Mouse (Mus musculus) liver, embryonic 13.5 days (tissue): ENCODE measurements around the gene Cfi. TPM values are rescaled to one million over a fixed set of nuclear protein-coding genes. Genes with fewer than 3 reads are reported as not detected.

Experiments
- ATAC-seq: fragments of 200-750 bp; cut with Nextera tagmentation; 2 replicates; pipeline ENCODE4 v1.8.0; 2017; ENCODE audit warnings: low read depth, mild to moderate bottlenecking, moderate number of reproducible peaks, moderate library complexity
- DNase-seq: peaks from one replicate; pipeline ENCODE4 v3.0.0; 2022
- H3K27ac ChIP-seq: fragments of 300-500 bp; sonication (generic); 2 replicates; pipeline ENCODE4 v1.5.1; 2015; ENCODE audit warnings: moderate library complexity, mild to moderate bottlenecking, inconsistent platforms
- H3K27me3 ChIP-seq: fragments of 300-500 bp; sonication (generic); 2 replicates; pipeline ENCODE4 v1.6.1; 2015; ENCODE audit warnings: mild to moderate bottlenecking, inconsistent platforms
- H3K36me3 ChIP-seq: fragments of 300-500 bp; sonication (generic); 2 replicates; pipeline ENCODE4 v1.6.1; 2015; ENCODE audit warnings: mild to moderate bottlenecking, inconsistent platforms
- H3K4me1 ChIP-seq: fragments of 300-500 bp; sonication (generic); replicated peaks from 2 replicates; pipeline ENCODE4 v1.6.1; 2015; ENCODE audit warnings: inconsistent platforms
- H3K4me2 ChIP-seq: fragments of 300-500 bp; sonication (generic); 2 replicates; pipeline ENCODE4 v1.6.1; 2015; ENCODE audit warnings: inconsistent platforms, mild to moderate bottlenecking, moderate library complexity
- H3K4me3 ChIP-seq: fragments of 300-500 bp; sonication (generic); replicated peaks from 2 replicates; pipeline ENCODE4 v1.5.1; 2015; ENCODE audit warnings: mild to moderate bottlenecking, inconsistent platforms
- H3K9ac ChIP-seq: fragments of 300-500 bp; sonication (generic); 2 replicates; pipeline ENCODE4 v1.6.1; 2015; ENCODE audit warnings: mild to moderate bottlenecking, inconsistent platforms
- H3K9me3 ChIP-seq: fragments of 300-500 bp; sonication (generic); replicated peaks from 2 replicates; pipeline ENCODE4 v1.6.1; 2016; ENCODE audit warnings: inconsistent platforms
- WGBS: fragments of 180-500 bp; shearing (Covaris S2); methylation state at CpG from one replicate; pipeline ENCODE4 v1.1.7; 2015; ENCODE audit not compliant: insufficient replicate concordance; 5-methylcytosine and 5-hydroxymethylcytosine counted together
- polyA plus RNA-seq: library from polyadenylated mRNA; unstranded; fragments of >200 nt; fragmentation: Nextera tagmentation; extraction: Ambion mirVana; gene quantifications from 2 replicates; pipeline ENCODE4 v1.2.1, GENCODE M21; 2015

Cfi gene
- polyA plus RNA-seq, 1 experiment from 2014 or later, result 112 TPM

- no peak overlapping the region for H3K4me3 ChIP-seq
- H3K9ac ChIP-seq, result no peak overlapping the region
- H3K27me3 ChIP-seq, result no peaks in the 10 kb centered on the region
- ATAC-seq, result no peak
- no peak for DNase-seq
- WGBS, result 82% methylated on average over 10 of the region's 10 CpGs
- no peak overlapping the region for H3K4me2 ChIP-seq
- no peak overlapping the region for H3K27ac ChIP-seq
- peaks cover 26% of the 10 kb centered on the region for H3K4me1 ChIP-seq
- no peaks in the 10 kb centered on the region for H3K9me3 ChIP-seq
- H3K36me3 ChIP-seq, result peaks cover 62% of the 10 kb centered on the region
These were observed 9.0 kb upstream of the Cfi start for GRCm38 (mm10) chr3:129826691-129827090.

DNA sequence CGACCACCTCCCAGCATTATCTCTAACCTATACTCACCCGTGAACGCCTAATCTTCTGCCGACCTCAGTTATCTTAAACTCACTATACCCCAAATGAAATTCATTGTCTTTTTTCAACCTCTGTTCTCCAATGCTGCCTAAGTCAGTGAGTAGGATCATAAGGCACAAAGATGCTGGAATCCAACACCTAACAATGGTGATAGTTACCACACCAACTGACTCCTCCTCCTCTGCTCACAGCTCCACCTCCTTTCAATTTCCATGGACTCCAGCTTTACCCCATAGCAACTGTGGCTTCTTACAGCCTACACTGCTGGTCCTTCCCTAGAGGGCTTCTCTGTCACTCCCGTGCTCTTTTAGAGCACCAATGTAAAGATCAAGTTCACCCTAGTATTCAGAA lies 8.0 kb upstream of the Cfi start:
- Histone ChIP-seq H3K4me1 (peaks cover 26% of the 10 kb centered on the region), H3K9ac (no peak overlapping the region), H3K4me3 (no peak overlapping the region), H3K9me3 (no peaks in the 10 kb centered on the region), H3K27me3 (no peaks in the 10 kb centered on the region), H3K36me3 (peaks cover 54% of the 10 kb centered on the region), H3K4me2 (no peak overlapping the region), H3K27ac (no peak overlapping the region)
- DNase-seq (no peak), ATAC-seq (no peak)
- 63% methylated on average over 5 of the region's 5 CpGs for WGBS

DNA sequence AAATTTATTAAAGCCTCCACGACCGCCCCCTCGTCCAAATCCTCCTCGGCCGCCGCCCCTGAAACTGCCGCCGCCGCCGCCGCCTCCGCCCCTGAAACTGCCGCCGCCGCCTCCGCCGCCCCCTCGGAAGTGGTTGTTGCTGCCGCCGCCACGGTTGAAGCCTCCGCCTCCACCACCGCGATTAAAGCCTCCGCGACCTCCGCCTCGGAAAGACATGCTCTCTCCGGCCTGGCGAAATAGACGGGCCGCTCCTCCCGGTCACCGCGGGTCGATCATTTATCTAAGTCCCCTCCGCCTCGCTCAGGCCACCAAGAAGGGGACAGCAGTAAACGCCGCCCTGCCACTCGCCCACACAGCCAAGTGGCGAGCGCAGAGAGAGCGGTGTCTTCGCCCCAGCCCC lies 5.1 kb upstream of the Cfi start:
- peak; percentile 19 for ATAC-seq
- 0% methylated on average over 45 of the region's 45 CpGs for WGBS

DNA sequence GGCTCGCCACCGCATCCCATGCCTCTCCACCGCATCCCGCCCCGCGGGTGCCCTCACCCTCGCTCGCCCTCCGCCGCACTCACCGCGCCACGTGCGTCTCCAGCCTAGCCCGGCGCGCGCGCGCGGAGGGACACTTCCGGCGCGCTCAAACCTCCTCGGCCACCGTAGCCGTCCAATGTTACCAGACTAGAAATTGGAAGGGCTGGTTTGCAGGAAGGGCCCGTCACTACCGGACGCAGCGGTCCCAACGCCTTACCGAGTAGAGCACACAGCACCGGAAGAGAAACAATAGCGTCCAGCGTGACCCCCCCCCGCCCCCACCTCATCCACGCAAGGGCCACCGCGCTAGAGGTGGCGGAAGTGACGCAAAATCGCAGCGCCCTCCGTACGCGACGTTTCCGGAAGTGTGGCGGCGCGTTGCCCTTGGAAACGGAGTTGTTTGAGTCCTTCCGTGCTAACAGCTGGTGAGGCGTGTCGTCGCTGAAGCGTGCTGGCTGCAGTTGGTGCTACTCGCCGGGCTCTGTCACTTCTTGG lies 4.6 kb upstream of the Cfi start, which contains the start of gene Gar1:
Gene Gar1, minus strand, starts transcription at position 362 of the 534 bp plus-strand sequence.
- WGBS, result under 1% methylated on average over 60 of the region's 60 CpGs
- ATAC-seq (peak; percentile 86), DNase-seq (peak; percentile 86)
- H3K4me3 ChIP-seq, result peak within 1 kb of the TSS; percentile 87
- peaks cover 26% of the 10 kb centered on the region for H3K36me3 ChIP-seq
- H3K9me3 ChIP-seq, result no peaks in the 10 kb centered on the region
- H3K4me1 ChIP-seq, result peaks cover 26% of the 10 kb centered on the region
- H3K4me2 ChIP-seq, result peak within 1 kb of the TSS; percentile 94
- H3K27me3 ChIP-seq, result no peaks in the 10 kb centered on the region
- H3K9ac ChIP-seq, result peak within 1 kb of the TSS; percentile 83
- peak within 1 kb of the TSS; percentile 82 for H3K27ac ChIP-seq

More for the DNA sequence above, 5.1 kb upstream of the Cfi start:
- H3K4me1 ChIP-seq, result peaks cover 26% of the 10 kb centered on the region
- peak overlapping the region; percentile 87 for H3K4me3 ChIP-seq
- peaks cover 31% of the 10 kb centered on the region for H3K36me3 ChIP-seq
- peak; percentile 43 for DNase-seq
- peak overlapping the region; percentile 83 for H3K9ac ChIP-seq
- H3K27me3 ChIP-seq, result no peaks in the 10 kb centered on the region
- H3K27ac ChIP-seq, result peak overlapping the region; percentile 82
- no peaks in the 10 kb centered on the region for H3K9me3 ChIP-seq
- peak overlapping the region; percentile 94 for H3K4me2 ChIP-seq

- H3K27ac ChIP-seq, result peak overlapping the region; percentile 68
- no peaks in the 10 kb centered on the region for H3K36me3 ChIP-seq
- H3K4me1 ChIP-seq, result peaks cover 2% of the 10 kb centered on the region; the same call in 1 of the 2 replicates
- DNase-seq (no peak), ATAC-seq (no peak)
- H3K4me2 ChIP-seq, result peak overlapping the region; percentile 41
- H3K9me3 ChIP-seq, result no peaks in the 10 kb centered on the region
- no peaks in the 10 kb centered on the region for H3K27me3 ChIP-seq
- 20% methylated on average over 11 of the region's 11 CpGs for WGBS
- no peak overlapping the region for H3K4me3 ChIP-seq
- peak overlapping the region; percentile 1; the same call in 1 of the 2 replicates for H3K9ac ChIP-seq
These were observed 490 bp downstream of the Cfi start for GRCm38 (mm10) chr3:129836051-129836697.

- Histone ChIP-seq H3K4me1 (peaks cover 2% of the 10 kb centered on the region; the same call in 1 of the 2 replicates), H3K27me3 (no peaks in the 10 kb centered on the region), H3K4me2 (peak overlapping the region; percentile 43; the same call in 1 of the 2 replicates), H3K27ac (no peak overlapping the region), H3K4me3 (peak overlapping the region; percentile 35), H3K9me3 (no peaks in the 10 kb centered on the region), H3K36me3 (no peaks in the 10 kb centered on the region), H3K9ac (no peak overlapping the region)
- 56% methylated on average over 6 of the region's 6 CpGs for WGBS
- DNase-seq (no peak), ATAC-seq (no peak)
These were observed 1.3 kb downstream of the Cfi start for GRCm38 (mm10) chr3:129836965-129837364.

GRCm38 (mm10) chr3:129838017-129838416 lies 2.3 kb downstream of the Cfi start:
- 40% methylated on average over 7 of the region's 7 CpGs for WGBS
- Histone ChIP-seq H3K27ac (no peak overlapping the region), H3K9me3 (no peaks in the 10 kb centered on the region), H3K4me3 (peak overlapping the region; percentile 35), H3K36me3 (no peaks in the 10 kb centered on the region), H3K4me1 (peaks cover 2% of the 10 kb centered on the region; the same call in 1 of the 2 replicates), H3K9ac (no peak overlapping the region), H3K4me2 (peak overlapping the region; percentile 43), H3K27me3 (no peaks in the 10 kb centered on the region)
- DNase-seq, result no peak
- ATAC-seq, result peak; percentile 37; the same call in 1 of the 2 replicates

- Histone ChIP-seq H3K4me1 (no peaks in the 10 kb centered on the region), H3K27ac (no peak overlapping the region), H3K4me2 (no peak overlapping the region), H3K4me3 (no peak overlapping the region), H3K9ac (no peak overlapping the region), H3K9me3 (no peaks in the 10 kb centered on the region), H3K36me3 (no peaks in the 10 kb centered on the region), H3K27me3 (no peaks in the 10 kb centered on the region)
- no peak for ATAC-seq
- WGBS, result 34% methylated on average over 2 of the region's 2 CpGs
- no peak for DNase-seq
These were observed 10.2 kb downstream of the Cfi start for GRCm38 (mm10) chr3:129845868-129846267.

DNA sequence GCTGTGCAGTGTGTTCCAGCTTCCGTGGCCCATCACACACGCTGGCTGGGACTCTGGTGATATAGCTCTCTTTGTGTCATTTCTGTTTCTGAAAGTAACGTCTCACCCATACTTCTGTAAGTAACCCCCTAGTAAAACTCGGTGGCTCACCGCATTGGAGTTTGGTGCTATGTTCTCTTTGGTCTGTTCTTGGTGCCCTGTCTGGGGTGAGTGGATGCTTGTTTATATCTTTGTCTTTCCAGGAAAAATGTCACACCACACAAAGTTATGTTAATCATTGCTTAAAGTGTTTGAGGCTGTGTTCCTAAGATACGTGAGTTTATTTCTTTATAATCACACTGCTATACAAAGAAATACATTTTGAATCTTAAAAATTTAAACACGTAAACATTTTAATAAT lies 11.2 kb downstream of the Cfi start:
- ATAC-seq, result no peak

GRCm38 (mm10) chr3:129862592-129862991 lies 26.9 kb downstream of the Cfi start:
- Histone ChIP-seq H3K9me3 (no peaks in the 10 kb centered on the region), H3K4me3 (no peak overlapping the region), H3K9ac (no peak overlapping the region), H3K27me3 (no peaks in the 10 kb centered on the region), H3K4me1 (no peaks in the 10 kb centered on the region), H3K4me2 (no peak overlapping the region), H3K27ac (no peak overlapping the region), H3K36me3 (peaks cover 23% of the 10 kb centered on the region)
- ATAC-seq (no peak), DNase-seq (no peak)
- 47% methylated on average over 2 of the region's 2 CpGs for WGBS

More for the DNA sequence above, 11.2 kb downstream of the Cfi start:
- Histone ChIP-seq H3K27me3 (no peaks in the 10 kb centered on the region), H3K9me3 (no peaks in the 10 kb centered on the region), H3K27ac (no peak overlapping the region), H3K9ac (no peak overlapping the region), H3K4me1 (no peaks in the 10 kb centered on the region), H3K36me3 (no peaks in the 10 kb centered on the region), H3K4me2 (no peak overlapping the region), H3K4me3 (no peak overlapping the region)
- no peak for DNase-seq
- 72% methylated on average over 7 of the region's 7 CpGs for WGBS

- peaks cover 20% of the 10 kb centered on the region; the same call in 1 of the 2 replicates for H3K36me3 ChIP-seq
- H3K4me2 ChIP-seq, result no peak overlapping the region
- WGBS, result 38% methylated on average over 14 of the region's 14 CpGs
- H3K27ac ChIP-seq, result no peak overlapping the region
- H3K27me3 ChIP-seq, result no peaks in the 10 kb centered on the region
- no peak overlapping the region for H3K9ac ChIP-seq
- no peaks in the 10 kb centered on the region for H3K4me1 ChIP-seq
- ATAC-seq (peak; percentile 51; the same call in 1 of the 2 replicates), DNase-seq (peak; percentile 14)
- no peak overlapping the region for H3K4me3 ChIP-seq
- H3K9me3 ChIP-seq, result no peaks in the 10 kb centered on the region
These were observed 28.0 kb downstream of the Cfi start for GRCm38 (mm10) chr3:129863698-129864097.
